Mouse (Mus musculus) hindbrain, embryonic 15.5 days (tissue): ENCODE data around the gene Fbxo9. TPM values are rescaled to one million over a fixed set of nuclear protein-coding genes. Genes with fewer than 3 reads are reported as not detected.

ENCODE experiments used
- polyA plus RNA-seq: library from polyadenylated mRNA; unstranded; fragments of >200 nt; fragmentation: Nextera tagmentation; extraction: Ambion mirVana; gene quantifications from 2 replicates; pipeline ENCODE4 v1.2.1, GENCODE M21; 2015

Gene Fbxo9
- polyA plus RNA-seq, 1 experiment from 2014 or later: 83.5 TPM

Other genes starting within 250 kb of the Fbxo9 start
- gene Elovl5, start 191.7 kb downstream of the Fbxo9 start, polyA plus RNA-seq: 62.3 and 67.1 TPM in 2 replicates
- gene Gcm1, start 57.1 kb downstream of the Fbxo9 start, polyA plus RNA-seq: not detected in 2 replicates
- gene Ick, start 127 bp upstream of the Fbxo9 start, polyA plus RNA-seq: 36.2 and 36.9 TPM in 2 replicates
- 28.5 and 30.1 TPM in 2 replicates for gene Gsta4, start 73.7 kb upstream of the Fbxo9 start, polyA plus RNA-seq
- gene Gsta1, start 121.6 kb upstream of the Fbxo9 start, polyA plus RNA-seq: not detected in 2 replicates
- not detected in 2 replicates for gene Gm3776, start 148.1 kb upstream of the Fbxo9 start, polyA plus RNA-seq
- not detected in 2 replicates for gene Gm10639, start 180.9 kb upstream of the Fbxo9 start, polyA plus RNA-seq
- gene Omt2a, start 205.7 kb upstream of the Fbxo9 start, polyA plus RNA-seq: not detected in 2 replicates
- not detected in 2 replicates for gene Omt2b, start 218.5 kb upstream of the Fbxo9 start, polyA plus RNA-seq
- not detected in 2 replicates for gene Gsta2, start 246.7 kb upstream of the Fbxo9 start, polyA plus RNA-seq